Mouse (Mus musculus) monocyte, adult 5-6 weeks (primary cell): Measurements from ENCODE around the gene Pitpnc1. TPM values are rescaled to one million over a fixed set of nuclear protein-coding genes. Genes with fewer than 3 reads are reported as not detected.

Experiments
- ATAC-seq: fragments of 153-309, 156-312 bp; replicated peaks from 2 replicates; pipeline ENCODE4 v1.8.0; 2017; ENCODE audit warnings: mild to moderate bottlenecking; ENCODE audit not compliant: low TSS enrichment, insufficient number of reproducible peaks, severe bottlenecking, poor library complexity, low FRiP score
- total RNA-seq: library from RNA; stranded (forward); fragments of 200-1000, 200-491, 200-594 nt; gene quantifications from 3 replicates; pipeline ENCODE4 v1.2.3, GENCODE M21; 2017

The Pitpnc1 gene
- total RNA-seq, 1 experiment from 2014 or later, result 18.5 TPM

DNA sequence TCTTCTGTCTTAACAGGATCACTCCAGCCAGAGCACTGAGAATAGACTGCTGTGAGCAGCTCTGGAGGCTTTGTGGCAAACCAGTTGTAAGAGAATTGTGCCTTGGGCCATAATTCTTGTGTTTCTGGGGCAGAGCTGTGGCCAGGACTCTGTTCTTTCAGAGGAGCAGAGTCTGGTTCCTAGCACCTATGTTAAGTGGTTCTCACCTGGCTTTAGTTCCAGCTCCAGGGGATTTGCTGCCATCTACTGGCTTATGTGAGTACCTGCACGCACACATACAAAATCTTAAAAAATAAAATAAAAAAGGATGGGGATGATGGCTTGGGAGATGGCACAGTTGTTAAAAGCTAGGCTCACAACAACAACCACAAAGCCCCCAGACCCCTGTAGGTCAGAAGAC, 311.5 kb downstream of the Pitpnc1 start:
- peak; percentile 47; the same call in 1 of the 2 replicates for ATAC-seq

Other genes with a start within 250 kb of the Pitpnc1 start
- gene Psmd12, start 8.8 kb upstream of the Pitpnc1 start, total RNA-seq, result 79.8 to 93.6 TPM (median 87.8 TPM) in 3 replicates
- gene Helz, start 77.2 kb upstream of the Pitpnc1 start, total RNA-seq, result 34.1 to 46.2 TPM (median 42.8 TPM) in 3 replicates
- not detected in 3 replicates for gene Cacng1, start 245.8 kb upstream of the Pitpnc1 start, total RNA-seq